Mouse (Mus musculus): ENCODE data around the gene 1600014C10Rik. TPM values are rescaled to one million over a fixed set of nuclear protein-coding genes. Genes with fewer than 3 reads are reported as not detected.

The 1600014C10Rik gene
- polyA plus RNA-seq (2015; fragmentation: Nextera tagmentation; extraction: Ambion mirVana) = 33.4 and 36.2 TPM in 2 replicates

DNA sequence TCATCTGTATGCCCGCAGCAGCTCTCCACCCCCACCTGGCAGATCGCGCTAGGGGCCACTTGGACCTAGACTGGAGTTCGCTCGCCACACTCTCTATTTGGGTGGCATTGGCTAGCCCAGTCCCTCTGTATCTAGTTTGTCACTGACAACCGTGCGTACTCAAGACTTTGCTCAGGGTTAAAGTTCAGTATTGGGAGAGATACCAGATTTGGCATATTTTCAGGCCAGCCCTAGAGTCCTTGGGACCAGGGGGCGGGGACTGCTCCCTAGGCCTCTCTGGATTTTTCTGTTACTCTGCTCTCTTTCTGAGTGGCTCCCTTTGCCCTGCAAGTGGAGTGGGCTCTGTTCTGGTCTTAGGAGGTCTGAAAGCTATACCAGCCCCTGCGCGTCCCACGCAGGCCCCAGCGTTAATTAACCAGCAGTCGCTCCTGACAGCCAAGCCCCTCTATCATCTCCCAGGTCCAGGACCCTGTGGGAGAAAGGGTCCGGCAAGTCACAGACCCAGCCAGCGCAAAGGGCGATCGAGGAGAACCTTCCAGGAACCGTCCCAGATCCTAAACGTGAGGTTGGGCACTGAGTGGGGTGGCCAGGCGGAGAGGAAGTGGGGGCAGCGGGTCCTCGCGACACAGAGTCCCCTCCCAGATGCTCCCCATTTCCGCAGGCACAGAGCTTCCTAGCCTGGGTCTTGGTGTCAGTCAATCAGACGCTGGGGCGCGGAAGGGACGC is at the start of gene 1600014C10Rik:
TSS of gene 1600014C10Rik (plus strand) at position 256 of the 726 bp plus-strand sequence.
- 4% methylated on average over 28 of the region's 28 CpGs for WGBS
- Histone ChIP-seq H3K27ac (ENCODE audit: low read length) (peak within 1 kb of the TSS; percentile 92), H3K4me2 (ENCODE audit: low read length) (peak within 1 kb of the TSS; percentile 91), H3K4me3 (ENCODE audit: low read depth, low read length) (peak within 1 kb of the TSS; percentile 56), H3K9ac (ENCODE audit: low read depth, low read length) (peak within 1 kb of the TSS; percentile 81), H3K36me3 (ENCODE audit: control insufficient read depth, insufficient read depth, low read length) (no peaks in the 10 kb centered on the region), H3K4me1 (ENCODE audit: control insufficient read depth, insufficient read depth, low read length) (peaks cover 14% of the 10 kb centered on the region), H3K9me3 (replicated peaks; ENCODE audit: control insufficient read depth, low read length, poor library complexity, severe bottlenecking) (no peaks in the 10 kb centered on the region), H3K27me3 (ENCODE audit: control insufficient read depth, insufficient read depth, low read depth, low read length) (no peaks in the 10 kb centered on the region)
- peak; percentile 37 for ATAC-seq

DNA sequence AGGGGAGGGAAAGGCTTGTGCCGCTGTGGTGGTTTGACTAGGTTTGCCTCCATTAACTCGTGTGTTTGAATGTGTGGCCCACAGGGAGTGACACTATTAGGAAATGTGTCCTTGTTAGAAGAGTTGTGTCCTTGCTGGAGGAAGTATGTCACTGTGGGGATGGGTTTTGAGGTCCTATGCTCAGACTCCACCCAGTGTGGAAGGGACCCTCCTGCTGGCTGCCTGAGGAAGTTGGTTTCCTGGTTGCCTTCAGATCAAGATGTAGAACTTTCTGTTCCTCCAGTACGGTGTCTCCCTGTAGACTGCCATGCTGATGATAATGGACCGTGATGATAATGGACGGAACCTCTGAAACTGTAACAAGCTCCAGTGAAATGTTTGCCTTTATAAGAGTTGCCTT is 48.5 kb upstream of the 1600014C10Rik start:
- Histone ChIP-seq H3K36me3 (ENCODE audit: control insufficient read depth, insufficient read depth, low read length) (no peaks in the 10 kb centered on the region), H3K9ac (ENCODE audit: low read depth, low read length) (no peak overlapping the region), H3K4me1 (ENCODE audit: control insufficient read depth, insufficient read depth, low read length) (no peaks in the 10 kb centered on the region), H3K4me2 (ENCODE audit: low read length) (no peak overlapping the region), H3K27me3 (ENCODE audit: control insufficient read depth, insufficient read depth, low read depth, low read length) (no peaks in the 10 kb centered on the region), H3K27ac (ENCODE audit: low read length) (no peak overlapping the region), H3K9me3 (replicated peaks; ENCODE audit: control insufficient read depth, low read length, poor library complexity, severe bottlenecking) (no peaks in the 10 kb centered on the region), H3K4me3 (ENCODE audit: low read depth, low read length) (no peak overlapping the region)
- no peak for ATAC-seq
- 91% methylated on average over 5 of the region's 5 CpGs for WGBS

DNA sequence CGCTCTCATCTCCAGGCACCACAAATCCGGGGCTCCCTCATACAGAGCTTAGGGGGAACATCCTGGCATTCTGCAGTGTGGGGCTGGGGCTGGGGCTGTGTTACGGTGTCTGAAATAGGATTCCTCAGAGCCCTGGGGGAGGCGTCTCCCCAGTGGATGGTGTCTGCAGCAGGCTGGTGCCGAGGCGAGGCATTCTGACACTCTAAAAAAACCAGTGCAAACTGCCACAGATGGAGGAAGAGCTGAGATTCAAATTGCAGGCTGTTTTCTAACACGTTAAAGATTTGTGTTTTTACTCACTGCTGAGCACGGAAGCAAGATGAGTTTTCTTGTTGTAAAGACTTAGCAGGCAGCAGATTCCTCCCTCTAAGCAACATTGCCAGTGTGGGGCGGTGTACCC is 42.7 kb upstream of the 1600014C10Rik start:
- 58% methylated on average over 9 of the region's 9 CpGs for WGBS

DNA sequence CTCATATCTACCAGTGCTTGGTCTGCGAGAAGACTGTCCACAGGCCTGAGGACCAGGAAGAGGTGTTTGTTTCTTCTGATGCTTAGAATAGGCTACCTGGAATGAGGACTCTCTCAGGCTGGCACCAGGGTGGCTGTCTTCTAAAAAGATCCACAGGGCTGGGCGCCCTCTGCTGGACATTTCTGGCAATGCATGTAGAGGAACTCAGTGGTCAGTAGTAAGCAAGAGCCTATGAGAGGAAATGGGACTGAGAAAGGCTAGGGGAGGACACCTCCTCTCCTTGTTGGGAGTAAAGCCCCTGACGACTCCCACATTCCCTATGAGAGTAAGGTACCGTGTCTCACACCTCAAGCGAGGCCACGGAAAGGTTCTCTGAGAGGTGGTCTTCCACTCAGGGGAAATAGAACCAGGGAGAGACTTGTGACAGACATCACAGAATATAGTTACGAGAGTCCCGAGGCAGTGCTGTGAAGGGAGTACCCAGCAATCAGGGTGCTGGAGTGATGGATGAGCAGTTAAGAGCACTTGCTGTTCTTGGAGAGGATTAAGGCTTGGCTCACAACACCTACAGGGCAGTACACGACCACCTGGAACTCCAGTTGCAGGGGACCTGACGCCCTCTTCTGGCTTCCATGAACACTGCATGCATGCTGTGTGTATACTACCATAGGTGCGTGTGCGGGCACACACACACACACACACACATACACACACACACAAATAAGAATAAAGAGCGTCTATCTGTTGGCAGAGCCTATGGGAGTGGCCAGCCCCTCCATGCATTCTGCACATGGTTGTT is 41.1 kb upstream of the 1600014C10Rik start:
- Histone ChIP-seq H3K9me3 (replicated peaks; ENCODE audit: control insufficient read depth, low read length, poor library complexity, severe bottlenecking) (no peaks in the 10 kb centered on the region), H3K36me3 (ENCODE audit: control insufficient read depth, insufficient read depth, low read length) (no peaks in the 10 kb centered on the region), H3K4me3 (ENCODE audit: low read depth, low read length) (no peak overlapping the region), H3K27me3 (ENCODE audit: control insufficient read depth, insufficient read depth, low read depth, low read length) (no peaks in the 10 kb centered on the region; the same call in 1 of the 2 replicates), H3K4me1 (ENCODE audit: control insufficient read depth, insufficient read depth, low read length) (no peaks in the 10 kb centered on the region), H3K4me2 (ENCODE audit: low read length) (no peak overlapping the region), H3K9ac (ENCODE audit: low read depth, low read length) (no peak overlapping the region), H3K27ac (ENCODE audit: low read length) (no peak overlapping the region)
- WGBS = 69% methylated on average over 13 of the region's 13 CpGs
- ATAC-seq = peak; percentile 59

More for the DNA sequence above, 42.7 kb upstream of the 1600014C10Rik start:
- ATAC-seq = no peak
- Histone ChIP-seq H3K27me3 (ENCODE audit: control insufficient read depth, insufficient read depth, low read depth, low read length) (no peaks in the 10 kb centered on the region; the same call in 1 of the 2 replicates), H3K4me2 (ENCODE audit: low read length) (no peak overlapping the region), H3K4me1 (ENCODE audit: control insufficient read depth, insufficient read depth, low read length) (no peaks in the 10 kb centered on the region), H3K27ac (ENCODE audit: low read length) (no peak overlapping the region), H3K9ac (ENCODE audit: low read depth, low read length) (no peak overlapping the region), H3K36me3 (ENCODE audit: control insufficient read depth, insufficient read depth, low read length) (no peaks in the 10 kb centered on the region), H3K9me3 (replicated peaks; ENCODE audit: control insufficient read depth, low read length, poor library complexity, severe bottlenecking) (no peaks in the 10 kb centered on the region), H3K4me3 (ENCODE audit: low read depth, low read length) (no peak overlapping the region)

DNA sequence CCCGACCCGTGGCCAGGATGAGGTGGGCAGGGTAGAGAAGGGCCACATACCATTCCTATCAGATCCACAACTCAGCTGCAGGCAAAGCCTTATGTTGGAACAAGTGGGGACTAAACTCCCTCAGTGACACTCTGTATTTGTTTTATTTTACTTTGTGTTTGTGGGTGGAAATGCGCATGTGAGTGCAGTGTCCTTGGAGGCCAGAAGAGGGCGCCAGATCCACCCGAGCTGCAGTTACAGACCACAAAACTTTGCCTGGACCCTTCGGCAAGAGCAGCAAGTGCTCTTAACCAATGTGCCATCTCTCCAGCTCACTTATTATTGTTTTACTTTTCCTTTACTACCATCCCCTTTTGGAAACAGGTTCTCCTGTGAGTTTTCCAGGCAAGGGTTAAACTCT is 35.5 kb upstream of the 1600014C10Rik start:
- Histone ChIP-seq H3K9ac (ENCODE audit: low read depth, low read length) (no peak overlapping the region), H3K4me3 (ENCODE audit: low read depth, low read length) (no peak overlapping the region), H3K4me1 (ENCODE audit: control insufficient read depth, insufficient read depth, low read length) (peaks cover 2% of the 10 kb centered on the region; the same call in 1 of the 2 replicates), H3K36me3 (ENCODE audit: control insufficient read depth, insufficient read depth, low read length) (no peaks in the 10 kb centered on the region), H3K9me3 (replicated peaks; ENCODE audit: control insufficient read depth, low read length, poor library complexity, severe bottlenecking) (no peaks in the 10 kb centered on the region), H3K27me3 (ENCODE audit: control insufficient read depth, insufficient read depth, low read depth, low read length) (no peaks in the 10 kb centered on the region; the same call in 1 of the 2 replicates), H3K27ac (ENCODE audit: low read length) (no peak overlapping the region), H3K4me2 (ENCODE audit: low read length) (no peak overlapping the region)
- no peak for ATAC-seq
- 92% methylated on average over 6 of the region's 6 CpGs for WGBS

DNA sequence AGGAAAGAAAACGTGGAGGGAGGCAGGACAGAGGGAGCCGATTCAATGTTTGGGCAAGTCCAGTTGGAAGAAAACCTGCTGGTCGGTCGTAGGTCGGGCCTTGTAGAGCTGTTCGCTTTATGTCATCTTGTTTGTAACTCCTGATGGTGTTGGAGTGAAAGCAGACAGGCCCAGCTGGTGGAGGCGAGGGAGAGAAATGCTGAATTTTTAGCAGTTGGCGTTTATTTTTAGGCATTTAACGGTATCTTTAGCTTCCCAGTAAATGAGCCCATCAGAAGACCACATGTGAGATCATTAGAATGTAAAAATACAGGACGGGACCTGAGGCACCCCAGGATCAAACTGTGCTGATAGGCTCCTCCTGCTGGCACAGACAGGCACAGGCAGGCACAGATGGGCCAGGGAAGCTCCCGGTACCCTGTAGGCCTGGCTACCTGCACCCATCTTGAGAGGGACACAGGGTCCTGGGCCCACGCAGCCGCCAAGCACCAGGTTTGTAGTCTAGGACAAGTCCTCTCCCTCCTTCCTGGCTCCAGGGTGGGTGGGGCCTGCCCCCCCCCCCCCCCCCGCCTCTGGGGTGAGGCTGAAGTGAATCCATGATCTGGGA is 31.2 kb upstream of the 1600014C10Rik start:
- Histone ChIP-seq H3K4me2 (ENCODE audit: low read length) (no peak overlapping the region), H3K36me3 (ENCODE audit: control insufficient read depth, insufficient read depth, low read length) (no peaks in the 10 kb centered on the region), H3K27ac (ENCODE audit: low read length) (no peak overlapping the region), H3K9ac (ENCODE audit: low read depth, low read length) (no peak overlapping the region), H3K9me3 (replicated peaks; ENCODE audit: control insufficient read depth, low read length, poor library complexity, severe bottlenecking) (no peaks in the 10 kb centered on the region), H3K4me3 (ENCODE audit: low read depth, low read length) (no peak overlapping the region), H3K27me3 (ENCODE audit: control insufficient read depth, insufficient read depth, low read depth, low read length) (no peaks in the 10 kb centered on the region), H3K4me1 (ENCODE audit: control insufficient read depth, insufficient read depth, low read length) (peaks cover 2% of the 10 kb centered on the region; the same call in 1 of the 2 replicates)
- ATAC-seq = no peak
- 69% methylated on average over 13 of the region's 14 CpGs for WGBS

DNA sequence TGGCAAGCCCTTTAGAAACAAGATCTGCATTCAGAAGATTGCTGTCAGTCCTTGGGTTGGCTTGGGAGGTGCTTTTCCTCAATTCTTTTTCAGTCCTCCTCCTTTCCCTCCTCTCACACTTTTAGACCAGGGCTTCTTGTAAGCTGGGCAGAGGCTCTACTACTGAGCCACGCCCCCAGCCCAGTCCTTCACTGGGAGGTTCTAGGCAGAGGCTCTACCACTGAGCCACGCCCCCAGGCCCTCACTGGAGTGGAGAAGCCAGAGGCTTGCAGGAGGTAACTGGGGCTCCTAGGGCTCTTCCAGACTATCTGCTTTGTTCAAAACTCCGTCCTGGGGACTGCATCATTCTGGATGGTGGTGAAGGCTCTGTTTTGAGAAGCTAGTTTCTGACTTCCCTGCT is 30.4 kb upstream of the 1600014C10Rik start:
- Histone ChIP-seq H3K9ac (ENCODE audit: low read depth, low read length) (no peak overlapping the region), H3K27me3 (ENCODE audit: control insufficient read depth, insufficient read depth, low read depth, low read length) (no peaks in the 10 kb centered on the region), H3K4me3 (ENCODE audit: low read depth, low read length) (no peak overlapping the region), H3K4me1 (ENCODE audit: control insufficient read depth, insufficient read depth, low read length) (peaks cover 2% of the 10 kb centered on the region; the same call in 1 of the 2 replicates), H3K9me3 (replicated peaks; ENCODE audit: control insufficient read depth, low read length, poor library complexity, severe bottlenecking) (no peaks in the 10 kb centered on the region), H3K27ac (ENCODE audit: low read length) (no peak overlapping the region), H3K36me3 (ENCODE audit: control insufficient read depth, insufficient read depth, low read length) (no peaks in the 10 kb centered on the region), H3K4me2 (ENCODE audit: low read length) (no peak overlapping the region)
- 74% methylated on average over 3 of the region's 3 CpGs for WGBS
- ATAC-seq = no peak

DNA sequence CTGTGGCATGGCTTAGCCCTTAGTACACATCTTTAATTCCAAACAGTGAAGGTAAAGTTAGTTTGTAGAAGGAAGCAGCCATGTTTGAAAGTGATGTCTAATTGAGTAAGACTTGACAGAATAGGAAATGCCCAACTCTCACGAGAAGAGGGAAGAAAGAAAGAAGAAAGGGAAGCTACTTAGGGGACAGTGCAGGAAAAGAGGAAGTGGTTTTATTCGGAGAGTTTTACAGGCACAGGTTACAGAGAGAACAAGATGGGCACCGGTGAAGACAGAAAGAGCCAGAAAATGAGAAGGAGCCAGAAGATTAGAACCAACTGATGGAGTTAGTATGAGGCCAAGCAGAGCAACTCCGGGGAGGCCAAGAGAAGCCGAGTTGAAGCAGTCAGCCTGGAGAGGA is 27.2 kb upstream of the 1600014C10Rik start:
- Histone ChIP-seq H3K36me3 (ENCODE audit: control insufficient read depth, insufficient read depth, low read length) (no peaks in the 10 kb centered on the region), H3K4me2 (ENCODE audit: low read length) (no peak overlapping the region), H3K4me3 (ENCODE audit: low read depth, low read length) (no peak overlapping the region), H3K9me3 (replicated peaks; ENCODE audit: control insufficient read depth, low read length, poor library complexity, severe bottlenecking) (no peaks in the 10 kb centered on the region), H3K27ac (ENCODE audit: low read length) (no peak overlapping the region), H3K9ac (ENCODE audit: low read depth, low read length) (no peak overlapping the region), H3K27me3 (ENCODE audit: control insufficient read depth, insufficient read depth, low read depth, low read length) (no peaks in the 10 kb centered on the region), H3K4me1 (ENCODE audit: control insufficient read depth, insufficient read depth, low read length) (peaks cover under 1% of the 10 kb centered on the region; the same call in 1 of the 2 replicates)
- 84% methylated on average over 5 of the region's 5 CpGs for WGBS
- no peak for ATAC-seq

Data from midbrain, embryonic 16.5 days (tissue).